Mouse (Mus musculus) heart, adult 2 months (tissue): ENCODE data around the gene 4930568D16Rik.

Experiments
- CTCF ChIP-seq: fragments of 200-600 bp; IDR thresholded peaks from 2 replicates; pipeline ENCODE4 v1.8.1; 2022; ENCODE audit warnings: antibody characterized with exemption, mild to moderate bottlenecking, moderate library complexity
- EP300 ChIP-seq: fragments of 200-500 bp; IDR thresholded peaks from 2 replicates; pipeline ENCODE4 v1.6.1; 2011; ENCODE audit warnings: low read depth, low read length, control low read depth; ENCODE audit not compliant: insufficient read depth
- POLR2A ChIP-seq: fragments of 200-500 bp; IDR thresholded peaks from 2 replicates; pipeline ENCODE4 v1.6.1; 2011; ENCODE audit warnings: mild to moderate bottlenecking, low read depth, low read length, control low read depth; ENCODE audit not compliant: insufficient read depth

GRCm38 (mm10) chr2:35408409-35409110, 41.0 kb upstream of the 4930568D16Rik start:
- TF ChIP-seq CTCF (no peak), POLR2A (no peak), EP300 (no peak)
